Mouse (Mus musculus): ENCODE results near the gene Lyrm7.

DNA sequence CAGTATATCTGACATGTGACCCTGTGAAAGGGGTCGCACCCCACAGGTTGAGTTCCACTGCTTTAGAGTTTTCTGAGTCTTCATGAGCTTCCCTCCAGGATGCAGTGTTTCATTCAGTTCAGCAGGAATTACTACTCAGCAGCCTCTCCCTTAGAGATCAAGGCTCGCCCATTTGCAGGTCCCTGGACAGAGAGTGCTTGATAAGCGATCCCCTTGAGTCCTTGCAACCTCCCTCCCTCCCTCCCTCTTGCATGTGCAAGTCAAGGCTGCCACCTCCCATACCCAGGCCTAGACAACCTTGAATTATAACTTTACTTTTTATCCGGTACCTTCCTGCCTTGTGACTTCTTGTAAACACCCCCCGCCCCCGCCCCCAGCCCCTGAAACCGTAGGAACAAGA is 41.2 kb downstream of the Lyrm7 start:
- TF ChIP-seq CTCF (IDR thresholded peaks at IDR 0.05; ENCODE audit: extremely low read depth, insufficient read length, insufficient replicate concordance, low read depth, low read length) (no peak), POLR2A (IDR thresholded peaks at IDR 0.05; ENCODE audit: low read depth, low read length) (no peak)
